Mouse (Mus musculus) liver, embryonic 11.5 days (tissue): Measurements from ENCODE around the gene Usp33. TPM values are rescaled to one million over a fixed set of nuclear protein-coding genes. Genes with fewer than 3 reads are reported as not detected.
A peak's percentile ranks its signal among the peaks of the same experiment; 100 is the strongest.

ENCODE experiments used
- ATAC-seq: fragments of 200-750 bp; cut with Nextera tagmentation; replicated peaks from 2 replicates; pipeline ENCODE4 v1.8.0; 2017; ENCODE audit warnings: moderate number of reproducible peaks, mild to moderate bottlenecking, moderate TSS enrichment, moderate library complexity; ENCODE audit not compliant: low FRiP score
- DNase-seq: peaks from one replicate; pipeline ENCODE4 v3.0.0-alpha.2; 2017; ENCODE audit warnings: low spot score
- H3K27ac ChIP-seq: fragments of 300-500 bp; sonication (generic); 2 replicates; pipeline ENCODE4 v1.5.1; 2014; ENCODE audit warnings: mild to moderate bottlenecking, low read depth, low read length, control low read depth
- H3K27me3 ChIP-seq: fragments of 300-500 bp; sonication (generic); replicated peaks from 2 replicates; pipeline ENCODE4 v1.6.1; 2014; ENCODE audit warnings: low read length, mixed read lengths; ENCODE audit not compliant: control insufficient read depth, insufficient read depth
- H3K36me3 ChIP-seq: fragments of 300-500 bp; sonication (generic); 2 replicates; pipeline ENCODE4 v1.6.1; 2014; ENCODE audit warnings: mild to moderate bottlenecking, low read length, moderate library complexity, mixed read lengths; ENCODE audit not compliant: control insufficient read depth, insufficient read depth
- H3K4me1 ChIP-seq: fragments of 300-500 bp; sonication (generic); replicated peaks from 2 replicates; pipeline ENCODE4 v1.6.1; 2014; ENCODE audit warnings: low read length, mixed read lengths; ENCODE audit not compliant: control insufficient read depth, insufficient read depth
- H3K4me2 ChIP-seq: fragments of 300-500 bp; sonication (generic); 2 replicates; pipeline ENCODE4 v1.6.1; 2014; ENCODE audit warnings: mild to moderate bottlenecking, control low read depth, moderate library complexity
- H3K4me3 ChIP-seq: fragments of 300-500 bp; sonication (generic); 2 replicates; pipeline ENCODE4 v1.5.1; 2014; ENCODE audit warnings: low read depth, low read length, control low read depth
- H3K9ac ChIP-seq: fragments of 300-500 bp; sonication (generic); 2 replicates; pipeline ENCODE4 v1.6.1; 2014; ENCODE audit warnings: low read depth, low read length, control low read depth
- H3K9me3 ChIP-seq: fragments of 300-500 bp; sonication (generic); 2 replicates; pipeline ENCODE4 v1.6.1; 2016; ENCODE audit warnings: low read length, inconsistent platforms, mixed read lengths; ENCODE audit not compliant: control insufficient read depth
- WGBS: fragments of 180-500 bp; shearing (Covaris S2); extraction: QIAGEN DNeasy Blood & Tissue Kit; methylation state at CpG from one replicate; pipeline ENCODE4 v1.1.7; 2014; 5-methylcytosine and 5-hydroxymethylcytosine counted together
- polyA plus RNA-seq: library from polyadenylated mRNA; unstranded; fragments of >200 nt; fragmentation: Nextera tagmentation; extraction: Ambion mirVana; gene quantifications from 2 replicates; pipeline ENCODE4 v1.2.1, GENCODE M21; 2014

Gene Usp33
- polyA plus RNA-seq, 1 experiment from 2014 or later, result 42.0 TPM

GRCm38 (mm10) chr3:152395350-152396277 lies 49.3 kb downstream of the Usp33 start, which contains the start of gene Zzz3:
Gene Zzz3 (plus strand): TSS chr3:152395473.
- peaks cover 13% of the 10 kb centered on the region for H3K36me3 ChIP-seq
- H3K4me1 ChIP-seq, result peaks cover 23% of the 10 kb centered on the region
- peak within 1 kb of the TSS; percentile 99 for H3K27ac ChIP-seq
- H3K27me3 ChIP-seq, result no peaks in the 10 kb centered on the region
- peak within 1 kb of the TSS; percentile 91 for H3K4me2 ChIP-seq
- peak; percentile 82 for ATAC-seq
- H3K4me3 ChIP-seq, result peak within 1 kb of the TSS; percentile 91
- DNase-seq, result peak; percentile 91
- under 1% methylated on average over 107 of the region's 108 CpGs for WGBS
- H3K9ac ChIP-seq, result peak within 1 kb of the TSS; percentile 93
- H3K9me3 ChIP-seq, result no peaks in the 10 kb centered on the region

- Histone ChIP-seq H3K27ac (peak overlapping the region; percentile 99), H3K9me3 (no peaks in the 10 kb centered on the region), H3K27me3 (no peaks in the 10 kb centered on the region), H3K9ac (peak overlapping the region; percentile 93), H3K36me3 (peaks cover 10% of the 10 kb centered on the region), H3K4me3 (peak overlapping the region; percentile 91), H3K4me2 (peak overlapping the region; percentile 91), H3K4me1 (peaks cover 25% of the 10 kb centered on the region)
- ATAC-seq (peak; percentile 83), DNase-seq (peak; percentile 96)
- under 1% methylated on average over 83 of the region's 102 CpGs for WGBS
Observed at GRCm38 (mm10) chr3:152396278-152396987, 50.2 kb downstream of the Usp33 start.

GRCm38 (mm10) chr3:152396988-152397314 lies 50.7 kb downstream of the Usp33 start:
- H3K4me3 ChIP-seq, result peak overlapping the region; percentile 91
- peak overlapping the region; percentile 91 for H3K4me2 ChIP-seq
- ATAC-seq, result no peak
- H3K9me3 ChIP-seq, result no peaks in the 10 kb centered on the region
- H3K4me1 ChIP-seq, result peaks cover 30% of the 10 kb centered on the region
- H3K27ac ChIP-seq, result peak overlapping the region; percentile 99
- no peak for DNase-seq
- H3K9ac ChIP-seq, result peak overlapping the region; percentile 93
- peaks cover 8% of the 10 kb centered on the region; the same call in 1 of the 2 replicates for H3K36me3 ChIP-seq
- no peaks in the 10 kb centered on the region for H3K27me3 ChIP-seq
- WGBS, result under 1% methylated on average over 10 of the region's 10 CpGs

GRCm38 (mm10) chr3:152397335-152397940 lies 51.2 kb downstream of the Usp33 start:
- no peak for DNase-seq
- peak overlapping the region; percentile 91 for H3K4me2 ChIP-seq

GRCm38 (mm10) chr3:152400441-152400840 lies 54.2 kb downstream of the Usp33 start:
- no peaks in the 10 kb centered on the region for H3K9me3 ChIP-seq
- DNase-seq (no peak), ATAC-seq (no peak)
- 90% methylated on average over 5 of the region's 5 CpGs for WGBS
- peaks cover 4% of the 10 kb centered on the region; the same call in 1 of the 2 replicates for H3K36me3 ChIP-seq
- H3K4me1 ChIP-seq, result peaks cover 45% of the 10 kb centered on the region
- no peak overlapping the region for H3K4me3 ChIP-seq
- no peak overlapping the region for H3K9ac ChIP-seq
- no peaks in the 10 kb centered on the region for H3K27me3 ChIP-seq
- H3K4me2 ChIP-seq, result no peak overlapping the region
- no peak overlapping the region for H3K27ac ChIP-seq

More at GRCm38 (mm10) chr3:152397335-152397940, 51.2 kb downstream of the Usp33 start:
- no peaks in the 10 kb centered on the region for H3K27me3 ChIP-seq
- peak; percentile 38 for ATAC-seq
- H3K4me1 ChIP-seq, result peaks cover 32% of the 10 kb centered on the region
- 37% methylated on average over 9 of the region's 9 CpGs for WGBS
- H3K4me3 ChIP-seq, result peak overlapping the region; percentile 91
- peaks cover 8% of the 10 kb centered on the region; the same call in 1 of the 2 replicates for H3K36me3 ChIP-seq
- H3K27ac ChIP-seq, result peak overlapping the region; percentile 99
- peak overlapping the region; percentile 93 for H3K9ac ChIP-seq
- H3K9me3 ChIP-seq, result no peaks in the 10 kb centered on the region

GRCm38 (mm10) chr3:152400875-152401274 lies 54.6 kb downstream of the Usp33 start:
- H3K9ac ChIP-seq, result no peak overlapping the region
- no peak overlapping the region for H3K4me2 ChIP-seq
- no peaks in the 10 kb centered on the region for H3K27me3 ChIP-seq
- no peak overlapping the region for H3K4me3 ChIP-seq
- no peak for DNase-seq
- H3K27ac ChIP-seq, result no peak overlapping the region
- H3K9me3 ChIP-seq, result no peaks in the 10 kb centered on the region
- peaks cover 4% of the 10 kb centered on the region; the same call in 1 of the 2 replicates for H3K36me3 ChIP-seq
- peaks cover 49% of the 10 kb centered on the region for H3K4me1 ChIP-seq
- WGBS, result 85% methylated on average over 3 of the region's 3 CpGs
- ATAC-seq, result no peak

- no peak for DNase-seq
- Histone ChIP-seq H3K9ac (no peak overlapping the region), H3K36me3 (peaks cover 4% of the 10 kb centered on the region; the same call in 1 of the 2 replicates), H3K4me2 (no peak overlapping the region), H3K27ac (no peak overlapping the region), H3K4me3 (no peak overlapping the region), H3K9me3 (no peaks in the 10 kb centered on the region), H3K27me3 (no peaks in the 10 kb centered on the region), H3K4me1 (peaks cover 61% of the 10 kb centered on the region)
- ATAC-seq, result 0 out of 2 replicates have a peak, but pooled peaks have one; percentile 13
- WGBS, result 74% methylated on average over 7 of the region's 7 CpGs
Observed at GRCm38 (mm10) chr3:152401964-152402670, 55.8 kb downstream of the Usp33 start.

- Histone ChIP-seq H3K4me1 (peaks cover 61% of the 10 kb centered on the region), H3K27ac (no peak overlapping the region), H3K9me3 (no peaks in the 10 kb centered on the region), H3K27me3 (no peaks in the 10 kb centered on the region), H3K4me2 (no peak overlapping the region), H3K4me3 (no peak overlapping the region), H3K9ac (no peak overlapping the region), H3K36me3 (peaks cover 4% of the 10 kb centered on the region; the same call in 1 of the 2 replicates)
- ATAC-seq (no peak), DNase-seq (no peak)
- 91% methylated on average over 3 of the region's 3 CpGs for WGBS
Observed at GRCm38 (mm10) chr3:152402671-152403066, 56.4 kb downstream of the Usp33 start.
